Mouse (Mus musculus): Measurements from ENCODE around the gene Sept4.

DNA sequence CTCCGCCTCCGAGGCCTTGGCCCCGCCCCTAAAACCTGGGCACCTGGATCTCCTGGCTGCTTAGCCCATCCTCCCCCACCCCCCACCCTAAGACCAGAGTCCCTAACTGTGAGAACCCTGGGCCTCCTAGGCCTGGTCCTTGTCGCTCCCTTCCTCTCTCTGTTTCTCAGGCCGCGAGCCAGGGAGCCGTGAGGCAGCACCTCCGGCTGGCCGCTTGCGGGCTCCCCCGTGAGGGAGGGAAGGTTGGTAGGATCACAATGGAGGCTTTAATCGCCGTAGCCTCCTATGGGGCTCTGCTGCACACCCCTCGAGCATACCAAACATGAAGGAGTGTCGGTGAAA is 23.6 kb downstream of the Sept4 start:
- TF ChIP-seq CTCF (conservative IDR thresholded peaks at IDR 0.05; ENCODE audit: low read length) = no peak
- TF ChIP-seq POU5F1 (IDR thresholded peaks at IDR 0.05; ENCODE audit: borderline replicate concordance, low read length) = no peak
